Mouse (Mus musculus) forebrain, embryonic 15.5 days (tissue): ENCODE measurements around the gene Anapc2. TPM values are rescaled to one million over a fixed set of nuclear protein-coding genes. Genes with fewer than 3 reads are reported as not detected.

Experiments
- ATAC-seq: fragments of 200-750 bp; cut with Nextera tagmentation; replicated peaks from 2 replicates; pipeline ENCODE4 v1.8.0; 2017; ENCODE audit warnings: mild to moderate bottlenecking, moderate TSS enrichment, moderate library complexity
- H3K27ac ChIP-seq: fragments of 300-500 bp; sonication (generic); replicated peaks from 2 replicates; pipeline ENCODE4 v1.5.1; 2015; ENCODE audit warnings: mild to moderate bottlenecking, inconsistent platforms
- H3K27me3 ChIP-seq: fragments of 300-500 bp; sonication (generic); 2 replicates; pipeline ENCODE4 v1.6.1; 2015; ENCODE audit warnings: inconsistent platforms
- H3K36me3 ChIP-seq: fragments of 300-500 bp; sonication (generic); 2 replicates; pipeline ENCODE4 v1.6.1; 2015; ENCODE audit warnings: mild to moderate bottlenecking, inconsistent platforms
- H3K4me1 ChIP-seq: fragments of 300-500 bp; sonication (generic); 2 replicates; pipeline ENCODE4 v1.6.1; 2015; ENCODE audit warnings: inconsistent platforms
- H3K4me2 ChIP-seq: fragments of 300-500 bp; sonication (generic); replicated peaks from 2 replicates; pipeline ENCODE4 v1.6.1; 2015; ENCODE audit warnings: mild to moderate bottlenecking, inconsistent platforms
- H3K4me3 ChIP-seq: fragments of 300-500 bp; sonication (generic); 2 replicates; pipeline ENCODE4 v1.5.1; 2015; ENCODE audit warnings: mild to moderate bottlenecking, inconsistent platforms
- H3K9ac ChIP-seq: fragments of 300-500 bp; sonication (generic); replicated peaks from 2 replicates; pipeline ENCODE4 v1.6.1; 2015; ENCODE audit warnings: mild to moderate bottlenecking, inconsistent platforms
- H3K9me3 ChIP-seq: fragments of 300-500 bp; sonication (generic); 2 replicates; pipeline ENCODE4 v1.6.1; 2016; ENCODE audit warnings: inconsistent platforms
- WGBS: fragments of 180-500 bp; shearing (Covaris S2); methylation state at CpG from one replicate; pipeline ENCODE4 v1.1.7; 2015; ENCODE audit warnings: mixed read lengths; 5-methylcytosine and 5-hydroxymethylcytosine counted together
- polyA plus RNA-seq: library from polyadenylated mRNA; unstranded; fragments of >200 nt; fragmentation: Nextera tagmentation; extraction: Ambion mirVana; gene quantifications from 2 replicates; pipeline ENCODE4 v1.2.1, GENCODE M21; 2015

Gene Anapc2
- polyA plus RNA-seq: 148 and 150 TPM in 2 replicates

DNA sequence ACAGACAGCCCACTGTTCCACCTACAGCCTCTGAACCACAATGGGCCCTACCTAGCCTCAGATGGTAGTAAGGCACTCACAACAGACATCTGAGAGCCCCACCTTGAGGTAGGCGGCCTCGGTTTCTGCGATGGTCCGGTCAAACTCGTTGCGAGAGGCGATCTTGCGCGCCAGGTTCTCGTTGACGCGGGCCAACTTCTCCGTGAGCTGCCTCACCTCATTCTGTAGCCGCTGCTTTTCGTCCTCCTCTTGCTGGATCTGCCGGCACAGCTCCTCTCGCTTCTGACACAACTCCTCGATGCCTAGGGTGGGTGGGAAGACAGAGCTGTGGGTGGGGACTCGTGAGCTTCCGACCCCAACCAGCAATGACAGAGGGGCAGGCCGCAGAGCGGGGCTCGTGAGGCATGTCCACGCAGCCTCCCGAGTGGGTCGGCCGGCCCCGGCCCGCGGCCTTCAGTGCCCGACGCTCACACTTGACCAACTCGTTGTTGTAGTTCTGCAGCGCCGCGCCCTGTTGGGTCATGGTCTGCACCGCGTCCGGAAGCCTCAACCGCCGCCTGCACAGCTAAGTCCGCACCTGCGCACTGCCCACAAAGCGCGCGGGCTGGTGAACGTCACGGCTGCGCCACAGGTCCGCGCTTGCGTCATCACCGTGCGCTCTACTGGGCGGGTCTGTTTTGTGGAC is at the start of gene Anapc2, which contains the start of gene Ssna1:
Anapc2 (plus strand) TSS at position 652 of the 685 bp plus-strand sequence.
Ssna1 (minus strand) TSS at position 612 of the 685 bp plus-strand sequence.
- H3K9me3 ChIP-seq: no peaks in the 10 kb centered on the region
- H3K4me3 ChIP-seq: peak within 1 kb of the TSS; percentile 74
- H3K27ac ChIP-seq: peak within 1 kb of the TSS; percentile 66
- H3K27me3 ChIP-seq: no peaks in the 10 kb centered on the region
- H3K4me2 ChIP-seq: peak within 1 kb of the TSS; percentile 93
- H3K9ac ChIP-seq: peak within 1 kb of the TSS; percentile 68
- H3K4me1 ChIP-seq: peaks cover 43% of the 10 kb centered on the region
- peak; percentile 94 for ATAC-seq
- under 1% methylated on average over 55 of the region's 55 CpGs for WGBS
- H3K36me3 ChIP-seq: peaks cover 54% of the 10 kb centered on the region

DNA sequence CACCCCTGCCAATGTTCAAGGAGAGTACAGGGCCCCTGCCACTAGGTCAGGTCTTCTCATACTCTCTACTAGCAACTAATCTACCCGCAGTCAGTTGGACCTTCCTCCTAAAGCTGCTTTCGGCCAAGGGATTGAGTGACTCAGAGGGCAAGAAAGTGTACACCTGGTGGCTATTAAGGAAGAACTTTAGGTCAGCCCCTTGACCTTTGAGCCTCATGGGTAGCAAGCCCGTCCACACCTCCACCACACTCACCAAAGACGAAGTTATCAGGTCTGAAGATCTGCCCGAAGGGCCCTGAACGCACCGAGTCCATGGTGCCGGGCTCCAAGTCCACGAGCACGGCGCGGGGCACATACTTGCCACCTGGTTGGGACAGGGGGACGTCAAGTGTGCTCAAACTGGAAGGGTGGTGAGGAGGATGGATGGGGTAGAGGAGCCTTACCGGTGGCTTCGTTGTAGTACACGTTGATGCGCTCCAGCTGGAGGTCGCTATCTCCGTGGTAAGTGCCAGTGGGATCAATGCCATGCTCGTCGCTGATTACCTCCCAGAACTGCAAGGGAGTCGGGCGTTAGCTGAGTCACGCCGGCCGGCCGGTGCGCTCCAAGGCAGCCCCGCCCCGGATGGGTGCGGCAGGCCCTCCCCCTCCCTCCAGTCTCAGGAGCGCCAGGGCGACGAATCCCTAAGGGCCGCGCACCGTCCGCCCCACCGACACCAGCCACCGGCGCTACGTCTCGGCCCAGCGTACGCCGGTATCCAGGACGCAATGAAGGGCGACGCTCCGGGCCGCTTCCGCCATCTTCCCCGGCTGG is 48.4 kb upstream of the Anapc2 start:
- Histone ChIP-seq H3K9me3 (no peaks in the 10 kb centered on the region), H3K27ac (peak overlapping the region; percentile 90), H3K27me3 (no peaks in the 10 kb centered on the region), H3K9ac (peak overlapping the region; percentile 69), H3K4me2 (peak overlapping the region; percentile 81), H3K4me1 (peaks cover 24% of the 10 kb centered on the region), H3K4me3 (peak overlapping the region; percentile 69), H3K36me3 (peaks cover 4% of the 10 kb centered on the region; the same call in 1 of the 2 replicates)
- ATAC-seq: no peak
- WGBS: 3% methylated on average over 52 of the region's 53 CpGs

DNA sequence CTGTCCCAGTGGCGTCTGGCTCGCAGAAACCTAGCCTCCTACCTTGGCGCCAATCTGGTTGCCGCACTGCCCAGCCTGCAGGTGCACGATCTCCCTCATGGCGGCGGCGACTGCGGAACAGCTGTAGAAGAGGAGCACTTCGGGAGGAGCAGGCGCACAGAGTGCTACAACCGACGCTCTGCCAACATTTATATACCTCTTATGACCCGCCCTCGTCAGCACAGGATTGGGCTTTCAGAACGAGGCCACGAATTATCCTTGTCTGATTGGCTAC is 47.8 kb upstream of the Anapc2 start, which contains the start of gene Tubb4b:
Tubb4b (minus strand) TSS at position 211 of the 274 bp plus-strand sequence.
- H3K4me3 ChIP-seq: peak within 1 kb of the TSS; percentile 69
- no peaks in the 10 kb centered on the region for H3K9me3 ChIP-seq
- peak within 1 kb of the TSS; percentile 81 for H3K4me2 ChIP-seq
- under 1% methylated on average over 17 of the region's 17 CpGs for WGBS
- peak within 1 kb of the TSS; percentile 99 for H3K27ac ChIP-seq
- H3K9ac ChIP-seq: peak within 1 kb of the TSS; percentile 69
- peaks cover 25% of the 10 kb centered on the region for H3K4me1 ChIP-seq
- H3K36me3 ChIP-seq: peaks cover 4% of the 10 kb centered on the region; the same call in 1 of the 2 replicates
- ATAC-seq: no peak
- no peaks in the 10 kb centered on the region for H3K27me3 ChIP-seq

DNA sequence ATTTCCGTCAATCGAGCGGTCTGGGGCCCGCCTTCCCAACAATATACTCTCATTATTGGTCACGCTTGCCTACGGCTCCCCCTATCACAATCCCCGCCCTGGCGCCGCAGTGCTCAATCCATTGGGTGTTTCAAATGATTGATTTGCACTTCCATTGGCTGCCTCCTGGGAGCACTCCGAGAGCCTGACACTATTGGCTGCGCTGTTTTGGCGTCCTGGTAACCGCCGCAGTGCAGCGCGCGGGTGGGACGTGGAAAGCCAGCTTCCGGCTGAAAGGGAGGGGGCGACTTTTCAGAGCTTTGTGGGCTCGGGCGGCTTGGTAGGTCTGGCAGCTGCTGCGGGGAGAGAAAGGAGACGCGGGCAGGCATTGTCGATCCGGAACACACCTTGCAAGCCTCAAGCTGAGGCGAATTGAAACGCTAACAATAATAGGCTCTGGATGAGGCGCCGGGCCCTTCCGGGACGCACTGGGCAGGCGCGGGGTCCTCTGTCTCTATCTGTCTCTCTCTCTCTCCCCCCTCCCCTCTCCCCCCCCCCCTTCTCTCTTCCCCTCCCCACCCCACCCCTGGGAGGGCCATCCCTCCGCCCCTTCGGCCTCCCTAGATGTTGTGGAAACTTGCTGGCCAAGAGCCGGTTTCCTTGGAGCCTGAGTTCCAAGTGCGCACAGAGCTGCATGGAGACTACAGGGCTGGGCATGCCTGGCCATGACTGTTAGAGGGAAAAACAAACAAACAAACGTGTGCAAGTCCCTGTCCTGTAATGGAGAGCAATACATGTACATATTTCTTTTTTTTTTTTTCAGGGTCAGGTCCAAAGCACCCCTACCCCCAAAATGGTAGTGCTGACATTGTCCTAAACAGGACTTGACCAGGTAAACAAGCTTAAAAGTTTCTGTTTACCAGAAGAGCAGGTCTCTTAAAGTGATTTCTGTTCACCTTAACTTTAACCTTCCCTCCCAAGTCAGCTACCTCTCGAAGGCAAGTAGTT is 47.2 kb upstream of the Anapc2 start:
- Histone ChIP-seq H3K9me3 (no peaks in the 10 kb centered on the region), H3K36me3 (peaks cover 4% of the 10 kb centered on the region; the same call in 1 of the 2 replicates), H3K4me3 (peak overlapping the region; percentile 69), H3K4me2 (peak overlapping the region; percentile 45), H3K9ac (peak overlapping the region; percentile 69), H3K27me3 (no peaks in the 10 kb centered on the region), H3K4me1 (peaks cover 25% of the 10 kb centered on the region), H3K27ac (peak overlapping the region; percentile 99)
- WGBS: 1% methylated on average over 41 of the region's 41 CpGs
- ATAC-seq: peak; percentile 98

DNA sequence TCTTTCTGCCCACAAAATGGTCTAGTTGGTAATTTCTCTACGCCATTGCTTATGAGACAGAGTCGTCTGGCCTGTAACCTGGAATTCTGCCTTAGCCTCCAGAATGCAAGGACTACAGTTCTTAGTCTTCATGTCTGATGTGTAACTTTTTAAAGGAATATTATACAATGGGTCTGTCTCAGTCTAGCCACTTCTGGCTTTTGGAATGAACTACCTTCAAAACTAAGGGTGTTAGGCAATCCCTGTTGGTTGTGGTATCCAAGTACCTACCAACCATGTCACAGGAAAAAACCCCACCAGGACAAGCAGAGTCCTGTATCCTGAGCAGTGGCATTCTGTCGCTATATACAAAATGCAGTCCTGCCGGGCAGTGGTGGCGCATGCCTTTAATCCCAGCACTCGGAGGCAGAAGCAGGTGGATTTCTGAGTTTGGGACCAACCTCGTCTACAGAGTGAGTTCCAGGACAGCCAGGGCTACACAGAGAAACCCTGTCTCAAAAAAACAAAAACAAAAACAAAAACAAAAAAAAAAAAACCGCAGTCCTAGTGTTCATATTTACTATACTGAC is 46.4 kb upstream of the Anapc2 start:
- peak overlapping the region; percentile 45 for H3K4me2 ChIP-seq
- H3K4me3 ChIP-seq: peak overlapping the region; percentile 69; the same call in 1 of the 2 replicates
- peaks cover 4% of the 10 kb centered on the region; the same call in 1 of the 2 replicates for H3K36me3 ChIP-seq
- H3K9me3 ChIP-seq: no peaks in the 10 kb centered on the region
- 77% methylated on average over 8 of the region's 8 CpGs for WGBS
- H3K4me1 ChIP-seq: peaks cover 25% of the 10 kb centered on the region
- no peaks in the 10 kb centered on the region for H3K27me3 ChIP-seq
- H3K9ac ChIP-seq: 0 out of 2 replicates have a peak overlapping the region, but pooled peaks have one; percentile 69
- ATAC-seq: no peak
- peak overlapping the region; percentile 99 for H3K27ac ChIP-seq

DNA sequence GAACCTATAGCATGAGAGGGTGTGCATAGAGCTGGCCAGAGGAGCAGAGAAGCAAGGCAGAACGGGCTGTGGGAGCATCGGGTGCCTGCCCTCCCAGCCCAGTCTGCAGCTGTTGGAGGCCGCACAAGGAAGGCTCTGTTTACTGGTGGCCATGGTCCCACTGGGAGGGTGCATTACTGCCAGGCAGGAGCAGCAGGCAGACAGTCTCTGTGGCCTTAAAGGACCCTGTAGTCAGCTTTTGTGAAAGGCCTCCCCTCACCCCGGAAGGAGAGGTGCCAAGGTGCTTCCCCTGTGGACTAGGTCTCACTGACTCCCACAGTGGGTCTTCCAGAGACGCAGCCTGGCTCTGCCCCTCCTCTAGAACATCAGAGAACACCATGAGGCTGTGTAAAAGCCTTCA is 45.4 kb upstream of the Anapc2 start:
- no peak overlapping the region for H3K9ac ChIP-seq
- no peak overlapping the region for H3K27ac ChIP-seq
- no peaks in the 10 kb centered on the region for H3K27me3 ChIP-seq
- H3K9me3 ChIP-seq: no peaks in the 10 kb centered on the region
- no peak overlapping the region for H3K4me3 ChIP-seq
- H3K36me3 ChIP-seq: peaks cover 1% of the 10 kb centered on the region; the same call in 1 of the 2 replicates
- ATAC-seq: no peak
- WGBS: 87% methylated on average over 5 of the region's 5 CpGs
- no peak overlapping the region for H3K4me2 ChIP-seq
- H3K4me1 ChIP-seq: peaks cover 25% of the 10 kb centered on the region

DNA sequence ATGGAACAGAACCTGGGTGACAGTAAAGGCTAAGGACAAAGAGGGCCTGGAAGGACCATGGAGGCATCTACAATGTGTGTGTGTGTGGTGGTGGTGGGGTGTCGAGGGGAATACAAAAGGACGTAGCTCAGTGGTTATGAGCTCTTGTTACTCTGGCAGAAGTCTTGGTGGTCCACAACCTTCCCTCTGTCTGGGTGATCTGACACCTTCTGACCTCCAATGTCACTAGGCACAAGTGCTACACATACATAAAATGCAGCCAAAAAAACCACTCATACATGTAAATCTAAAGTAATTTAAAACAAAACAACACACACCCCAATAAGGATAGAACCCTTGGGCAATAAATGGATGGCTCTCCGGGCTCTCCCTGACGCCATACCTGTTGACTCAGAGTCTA is 44.9 kb upstream of the Anapc2 start:
- Histone ChIP-seq H3K4me2 (no peak overlapping the region), H3K4me1 (peaks cover 25% of the 10 kb centered on the region), H3K36me3 (no peaks in the 10 kb centered on the region), H3K9me3 (no peaks in the 10 kb centered on the region), H3K4me3 (no peak overlapping the region), H3K27ac (no peak overlapping the region), H3K27me3 (no peaks in the 10 kb centered on the region), H3K9ac (no peak overlapping the region)
- no peak for ATAC-seq
- 92% methylated on average over 4 of the region's 4 CpGs for WGBS

DNA sequence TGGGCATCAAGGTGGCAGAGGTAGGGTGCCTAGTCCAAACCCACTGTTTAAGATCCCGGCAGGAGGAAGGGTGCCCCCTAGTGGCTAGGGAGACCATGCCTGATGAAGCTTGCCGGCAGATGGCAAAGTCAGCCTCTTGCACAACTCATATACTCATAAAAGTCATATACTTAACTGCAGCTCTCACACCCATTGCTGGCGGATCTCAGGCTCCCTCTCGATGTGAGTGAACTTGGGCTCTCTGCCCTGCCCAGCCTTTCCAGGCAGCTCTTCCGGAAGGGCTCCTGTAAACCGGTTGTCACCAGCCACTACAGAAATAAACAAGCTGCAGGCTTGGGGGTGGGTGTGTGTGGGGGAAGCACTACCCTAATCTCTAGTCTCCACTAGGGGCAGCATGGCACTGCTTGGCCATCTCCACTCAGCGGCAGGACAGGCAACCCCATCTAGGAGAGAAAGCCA is 43.8 kb upstream of the Anapc2 start:
- H3K4me2 ChIP-seq: peak overlapping the region; percentile 36
- H3K9ac ChIP-seq: peak overlapping the region; percentile 26; the same call in 1 of the 2 replicates
- no peak for ATAC-seq
- H3K4me1 ChIP-seq: peaks cover 21% of the 10 kb centered on the region
- no peaks in the 10 kb centered on the region for H3K27me3 ChIP-seq
- H3K9me3 ChIP-seq: no peaks in the 10 kb centered on the region
- WGBS: under 1% methylated on average over 7 of the region's 7 CpGs
- H3K4me3 ChIP-seq: peak overlapping the region; percentile 16
- H3K36me3 ChIP-seq: no peaks in the 10 kb centered on the region
- peak overlapping the region; percentile 72 for H3K27ac ChIP-seq

DNA sequence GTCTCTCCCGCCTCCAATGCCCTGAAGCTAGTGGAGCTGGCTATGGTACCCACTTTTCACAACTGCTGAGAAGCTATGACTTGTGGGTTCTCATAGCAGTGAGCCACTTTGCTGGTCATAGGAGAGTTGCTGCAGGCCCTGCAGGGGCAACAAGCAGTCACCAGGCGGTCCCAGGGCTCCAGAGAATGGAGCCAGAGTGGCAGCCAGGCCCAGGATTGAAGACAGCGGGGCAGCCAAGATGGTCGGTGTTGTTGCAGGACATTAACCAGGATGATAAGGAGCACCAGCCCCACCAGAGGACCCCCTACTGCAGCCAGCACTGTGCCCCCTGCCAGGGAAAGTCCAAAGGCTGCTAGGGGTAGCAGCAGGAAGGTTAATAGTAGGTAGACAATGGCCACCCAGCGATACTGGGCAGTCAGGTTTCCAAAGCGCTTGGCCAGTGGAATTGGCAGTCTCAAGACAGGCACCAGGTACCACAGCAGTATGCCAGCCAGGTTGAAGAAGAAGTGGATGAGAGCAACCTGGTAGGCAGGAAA is 43.2 kb upstream of the Anapc2 start:
- Histone ChIP-seq H3K4me1 (peaks cover 17% of the 10 kb centered on the region), H3K4me3 (no peak overlapping the region), H3K4me2 (peak overlapping the region; percentile 36; the same call in 1 of the 2 replicates), H3K9ac (no peak overlapping the region), H3K27ac (0 out of 2 replicates have a peak overlapping the region, but pooled peaks have one; percentile 72), H3K36me3 (no peaks in the 10 kb centered on the region), H3K27me3 (no peaks in the 10 kb centered on the region), H3K9me3 (no peaks in the 10 kb centered on the region)
- no peak for ATAC-seq
- WGBS: 71% methylated on average over 6 of the region's 6 CpGs

DNA sequence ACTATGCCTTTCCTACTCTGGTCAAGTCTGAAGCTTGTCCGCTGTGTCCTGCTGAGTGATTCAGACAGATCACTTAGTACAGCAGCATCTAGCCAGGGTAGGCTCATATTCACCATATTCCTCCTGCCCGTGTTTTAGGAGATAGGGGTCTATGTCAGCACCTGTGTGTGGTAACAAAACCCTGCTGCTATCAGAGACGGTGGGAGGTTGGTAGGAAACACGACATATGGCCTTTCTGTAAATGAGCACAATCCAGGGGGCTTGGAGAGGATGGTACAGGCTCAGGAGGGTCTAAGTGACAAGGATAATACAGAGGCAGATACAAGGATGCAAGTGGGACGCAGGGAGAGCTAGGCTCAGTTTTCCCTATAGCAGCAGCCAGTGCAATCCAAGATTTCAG is 42.7 kb upstream of the Anapc2 start:
- no peak for ATAC-seq
- 82% methylated on average over 5 of the region's 5 CpGs for WGBS
- H3K4me1 ChIP-seq: peaks cover 17% of the 10 kb centered on the region
- no peaks in the 10 kb centered on the region for H3K9me3 ChIP-seq
- no peaks in the 10 kb centered on the region for H3K27me3 ChIP-seq
- H3K4me3 ChIP-seq: no peak overlapping the region
- no peak overlapping the region for H3K9ac ChIP-seq
- H3K4me2 ChIP-seq: no peak overlapping the region
- no peak overlapping the region for H3K27ac ChIP-seq
- no peaks in the 10 kb centered on the region for H3K36me3 ChIP-seq

DNA sequence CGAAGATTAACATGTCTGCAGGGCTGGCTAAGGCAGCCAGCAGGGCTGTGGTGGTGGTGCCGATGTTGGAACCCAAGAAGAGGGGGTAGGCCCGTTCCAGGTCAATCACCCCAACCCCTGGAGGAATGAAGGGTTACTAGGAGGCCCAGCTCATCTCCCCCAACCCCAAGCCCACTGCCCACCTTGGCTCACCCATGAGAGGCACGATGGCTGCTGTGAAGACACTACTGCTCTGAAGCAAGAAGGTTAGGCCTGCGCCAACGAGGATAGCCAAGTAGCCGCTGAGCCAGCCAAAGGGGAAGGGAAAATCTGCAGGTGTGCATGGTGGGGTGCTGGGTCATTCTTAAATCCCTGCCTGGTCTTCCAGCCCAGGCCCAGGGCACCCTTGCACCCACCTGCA is 41.7 kb upstream of the Anapc2 start:
- WGBS: 90% methylated on average over 7 of the region's 7 CpGs

More for the DNA sequence above, 41.7 kb upstream of the Anapc2 start:
- Histone ChIP-seq H3K36me3 (no peaks in the 10 kb centered on the region), H3K9ac (no peak overlapping the region), H3K9me3 (no peaks in the 10 kb centered on the region), H3K4me3 (no peak overlapping the region), H3K27ac (no peak overlapping the region), H3K27me3 (no peaks in the 10 kb centered on the region), H3K4me2 (no peak overlapping the region), H3K4me1 (peaks cover 13% of the 10 kb centered on the region)
- ATAC-seq: no peak
